In genomic region chrX:77548951-77549350, GRCm38 (mm10) we compare ENCODE assay signal across 11 mouse cellular contexts. TPM values are rescaled to one million over a fixed set of nuclear protein-coding genes. Genes with fewer than 3 reads are reported as not detected.
DNase-seq lines count a peak whose midpoint lies in the region; ATAC-seq and TF ChIP-seq lines count a peak whose summit lies in the region.
"Had no signal": no experiment of that assay in that cellular context is flagged by ENCODE, and none has a peak within 500 bp of the region (broad histone marks: within the 10 kb centered on the region; RNA-seq: fewer than 3 reads in every experiment).

No protein-coding gene starts in this region.

- H3K4me3 ChIP-seq in hindbrain, postnatal 0 days (ENCODE audit: low read length), result no peak overlapping the region
- H3K4me3 ChIP-seq in hindbrain, embryonic 11.5 days (ENCODE audit: low read depth, low read length), result no peak overlapping the region
- no peak overlapping the region for H3K4me3 ChIP-seq in lung, embryonic 15.5 days
- H3K4me3 ChIP-seq in midbrain, embryonic 10.5 days, result no peak overlapping the region
- no peak overlapping the region for H3K4me3 ChIP-seq in forebrain, embryonic 13.5 days
- H3K4me3 ChIP-seq: embryonic facial prominence, embryonic 13.5 days had no signal

- H3K27me3 ChIP-seq in hindbrain, postnatal 0 days (ENCODE audit: insufficient read depth, low read length), result no peaks in the 10 kb centered on the region
- no peaks in the 10 kb centered on the region for H3K27me3 ChIP-seq in hindbrain, embryonic 11.5 days (ENCODE audit: control insufficient read depth, insufficient read depth, low read length)
- no peaks in the 10 kb centered on the region for H3K27me3 ChIP-seq in lung, embryonic 15.5 days
- no peaks in the 10 kb centered on the region for H3K27me3 ChIP-seq in midbrain, embryonic 10.5 days (ENCODE audit: low read depth, poor library complexity, severe bottlenecking)
- H3K27me3 ChIP-seq in forebrain, embryonic 13.5 days, result no peaks in the 10 kb centered on the region
- H3K27me3 ChIP-seq: embryonic facial prominence, embryonic 13.5 days had no signal

- 73% methylated on average over 1 of the region's 1 CpGs for WGBS in hindbrain, postnatal 0 days
- WGBS in hindbrain, embryonic 11.5 days, result 96% methylated on average over 1 of the region's 1 CpGs
- WGBS in lung, embryonic 15.5 days, result 83% methylated on average over 1 of the region's 1 CpGs
- 86% methylated on average over 1 of the region's 1 CpGs for WGBS in midbrain, embryonic 10.5 days
- 88% methylated on average over 1 of the region's 1 CpGs for WGBS in forebrain, embryonic 13.5 days

- DNase-seq in hindbrain, postnatal 0 days (ENCODE audit: low spot score), result peak; percentile 2
- DNase-seq in hindbrain, embryonic 11.5 days (ENCODE audit: low spot score), result no peak
- peak; percentile 35 for DNase-seq in Muller cell, postnatal 12 days (ENCODE audit: inconsistent ontology term)
- peak; percentile 40 for DNase-seq in gastrocnemius, adult 18-20 months (ENCODE audit: low spot score)
- DNase-seq in midbrain, embryonic 10.5 days (ENCODE audit: low spot score), result no peak
- DNase-seq: liver had no signal

- no peak for TF ChIP-seq CTCF in hindbrain, postnatal 0 days (IDR thresholded peaks at IDR 0.05; ENCODE audit: low read depth)

- no peak overlapping the region for H3K27ac ChIP-seq in hindbrain, postnatal 0 days
- no peak overlapping the region for H3K27ac ChIP-seq in hindbrain, embryonic 11.5 days (ENCODE audit: low read depth, low read length)
- H3K27ac ChIP-seq in lung, embryonic 15.5 days, result no peak overlapping the region
- H3K27ac ChIP-seq in midbrain, embryonic 10.5 days (replicated peaks), result no peak overlapping the region
- H3K27ac ChIP-seq in forebrain, embryonic 13.5 days, result no peak overlapping the region
- H3K27ac ChIP-seq: embryonic facial prominence, embryonic 13.5 days; hindbrain, embryonic 14.5 days had no signal

- ATAC-seq in hindbrain, postnatal 0 days, result no peak
- no peak for ATAC-seq in hindbrain, embryonic 11.5 days (ENCODE audit: low FRiP score)
- ATAC-seq in lung, embryonic 15.5 days (ENCODE audit: borderline replicate concordance, extremely low read depth, low FRiP score, low TSS enrichment), result 0 out of 2 replicates have a peak, but pooled peaks have one; percentile 39
- ATAC-seq in cerebellum, adult (ENCODE audit: insufficient number of reproducible peaks, low FRiP score, low TSS enrichment), result no peak
- ATAC-seq in forebrain, embryonic 13.5 days, result no peak

- H3K36me3 ChIP-seq in hindbrain, postnatal 0 days (ENCODE audit: insufficient read depth, low read length), result no peaks in the 10 kb centered on the region
- H3K36me3 ChIP-seq in hindbrain, embryonic 11.5 days (ENCODE audit: control insufficient read depth, insufficient read depth, low read length), result no peaks in the 10 kb centered on the region
- H3K36me3 ChIP-seq in lung, embryonic 15.5 days, result no peaks in the 10 kb centered on the region
- H3K36me3 ChIP-seq in midbrain, embryonic 10.5 days, result no peaks in the 10 kb centered on the region
- no peaks in the 10 kb centered on the region for H3K36me3 ChIP-seq in forebrain, embryonic 13.5 days (ENCODE audit: poor library complexity, severe bottlenecking)
- H3K36me3 ChIP-seq: embryonic facial prominence, embryonic 13.5 days had no signal

- H3K4me2 ChIP-seq in hindbrain, postnatal 0 days (ENCODE audit: low read depth, low read length), result no peak overlapping the region
- H3K4me2 ChIP-seq in hindbrain, embryonic 11.5 days (replicated peaks; ENCODE audit: low read depth, low read length), result no peak overlapping the region
- H3K4me2 ChIP-seq in lung, embryonic 15.5 days, result no peak overlapping the region
- no peak overlapping the region for H3K4me2 ChIP-seq in forebrain, embryonic 13.5 days
- H3K4me2 ChIP-seq: embryonic facial prominence, embryonic 13.5 days; hindbrain, embryonic 14.5 days had no signal

- H3K9ac ChIP-seq in hindbrain, postnatal 0 days (replicated peaks; ENCODE audit: low read length), result no peak overlapping the region
- no peak overlapping the region for H3K9ac ChIP-seq in hindbrain, embryonic 11.5 days (ENCODE audit: low read depth, low read length)
- H3K9ac ChIP-seq in lung, embryonic 15.5 days, result no peak overlapping the region
- no peak overlapping the region for H3K9ac ChIP-seq in forebrain, embryonic 13.5 days
- H3K9ac ChIP-seq: embryonic facial prominence, embryonic 13.5 days; hindbrain, embryonic 14.5 days had no signal

- no peaks in the 10 kb centered on the region for H3K9me3 ChIP-seq in hindbrain, postnatal 0 days (ENCODE audit: low read length)
- no peaks in the 10 kb centered on the region for H3K9me3 ChIP-seq in hindbrain, embryonic 11.5 days (ENCODE audit: control insufficient read depth, low read length)
- H3K9me3 ChIP-seq in lung, embryonic 15.5 days, result no peaks in the 10 kb centered on the region
- no peaks in the 10 kb centered on the region for H3K9me3 ChIP-seq in midbrain, embryonic 10.5 days (replicated peaks)
- no peaks in the 10 kb centered on the region for H3K9me3 ChIP-seq in forebrain, embryonic 13.5 days (replicated peaks)
- H3K9me3 ChIP-seq: embryonic facial prominence, embryonic 13.5 days had no signal

- no peaks in the 10 kb centered on the region for H3K4me1 ChIP-seq in hindbrain, postnatal 0 days (ENCODE audit: insufficient read depth, low read length)
- H3K4me1 ChIP-seq in hindbrain, embryonic 11.5 days (replicated peaks; ENCODE audit: control insufficient read depth, insufficient read depth, low read length), result no peaks in the 10 kb centered on the region
- H3K4me1 ChIP-seq in lung, embryonic 15.5 days, result 0 out of 2 replicates have a peak, but pooled peaks cover 2% of the 10 kb centered on the region
- H3K4me1 ChIP-seq in midbrain, embryonic 10.5 days, result no peaks in the 10 kb centered on the region
- H3K4me1 ChIP-seq in forebrain, embryonic 13.5 days, result no peaks in the 10 kb centered on the region

RNA-seq across cellular contexts. Expression of gene Tbl1x, which starts 38.1 kb away (rescaled TPM):
- total RNA-seq in hindbrain, postnatal 0 days (2014; rRNA removed), result 42.7 and 46.7 TPM in 2 replicates
- polyA plus RNA-seq in hindbrain, postnatal 0 days (2015; fragmentation: Nextera tagmentation; extraction: Ambion mirVana), result 32.6 and 33.4 TPM in 2 replicates
- polyA plus RNA-seq in hindbrain, embryonic 11.5 days (2014; fragmentation: Nextera tagmentation; extraction: Ambion mirVana), result 73.0 and 74.3 TPM in 2 replicates
- 10 to 100 TPM; 10.3 to 12.8 TPM for total RNA-seq in gastrocnemius, adult 18-20 months (2021)
- polyA plus RNA-seq in lung, embryonic 15.5 days (2015; fragmentation: Nextera tagmentation; extraction: Ambion mirVana), result 71.3 and 72.4 TPM in 2 replicates
- 67.0 and 69.9 TPM in 2 replicates for polyA plus RNA-seq in midbrain, embryonic 10.5 days (2016; fragmentation: Nextera tagmentation; extraction: Ambion mirVana)
- 55.6 and 62.1 TPM in 2 replicates for polyA plus RNA-seq in forebrain, embryonic 13.5 days (2015; fragmentation: Nextera tagmentation; extraction: Ambion mirVana)

Comparison
In these comparisons a context has a peak if more than half of its experiments do, and no peak if none do; other contexts are left out.
1. DNase-seq: peak in hindbrain, postnatal 0 days (single experiment), Muller cell, postnatal 12 days (single experiment) and gastrocnemius, adult 18-20 months (single experiment); none in hindbrain, embryonic 11.5 days (single experiment) and midbrain, embryonic 10.5 days (single experiment).